Mouse (Mus musculus) liver, postnatal 0 days (tissue): Measurements from ENCODE around the gene Myo1e. TPM values are rescaled to one million over a fixed set of nuclear protein-coding genes. Genes with fewer than 3 reads are reported as not detected.

Experiments used
- ATAC-seq: fragments of 200-750 bp; cut with Nextera tagmentation; 2 replicates; pipeline ENCODE4 v1.8.0; 2017; ENCODE audit warnings: mild to moderate bottlenecking, moderate library complexity
- DNase-seq: peaks from one replicate; pipeline ENCODE4 v3.0.0-alpha.2; 2016
- H3K27ac ChIP-seq: fragments of 300-500 bp; sonication (generic); 2 replicates; pipeline ENCODE4 v1.5.1; 2014; ENCODE audit warnings: antibody characterized with exemption, moderate library complexity, mild to moderate bottlenecking, low read depth
- H3K27me3 ChIP-seq: fragments of 300-500 bp; sonication (generic); 2 replicates; pipeline ENCODE4 v1.6.1; 2014; ENCODE audit warnings: low read length, control low read depth, mixed read lengths; ENCODE audit not compliant: insufficient read depth
- H3K36me3 ChIP-seq: fragments of 300-500 bp; sonication (generic); replicated peaks from 2 replicates; pipeline ENCODE4 v1.6.1; 2014; ENCODE audit warnings: mild to moderate bottlenecking, control low read depth, low read length, moderate library complexity, mixed read lengths; ENCODE audit not compliant: insufficient read depth
- H3K4me1 ChIP-seq: fragments of 300-500 bp; sonication (generic); 2 replicates; pipeline ENCODE4 v1.6.1; 2014; ENCODE audit warnings: antibody characterized with exemption, mild to moderate bottlenecking, control low read depth; ENCODE audit not compliant: insufficient read depth
- H3K4me2 ChIP-seq: fragments of 300-500 bp; sonication (generic); 2 replicates; pipeline ENCODE4 v1.6.1; 2014; ENCODE audit warnings: low read depth, mild to moderate bottlenecking, low read length, moderate library complexity, mixed read lengths
- H3K4me3 ChIP-seq: fragments of 300-500 bp; sonication (generic); 2 replicates; pipeline ENCODE4 v1.5.1; 2014; ENCODE audit warnings: low read depth, low read length
- H3K9ac ChIP-seq: fragments of 300-500 bp; sonication (generic); replicated peaks from 2 replicates; pipeline ENCODE4 v1.6.1; 2014; ENCODE audit warnings: mild to moderate bottlenecking, moderate library complexity
- H3K9me3 ChIP-seq: fragments of 300-500 bp; sonication (generic); 2 replicates; pipeline ENCODE4 v1.6.1; 2016; ENCODE audit warnings: mild to moderate bottlenecking, control low read depth, low read length, mixed read lengths
- CTCF ChIP-seq: sonication (generic); IDR thresholded peaks from 2 replicates; pipeline ENCODE4 v1.5.1; 2016; ENCODE audit warnings: antibody characterized with exemption, low read depth
- EP300 ChIP-seq: IDR thresholded peaks from 2 replicates; pipeline ENCODE4 v1.6.1; 2016; ENCODE audit warnings: antibody characterized with exemption, low read depth, mild to moderate bottlenecking
- WGBS: fragments of 180-500 bp; shearing (Covaris S2); extraction: QIAGEN DNeasy Blood & Tissue Kit; methylation state at CpG from one replicate; pipeline ENCODE4 v1.1.7; 2014; ENCODE audit not compliant: insufficient replicate concordance; 5-methylcytosine and 5-hydroxymethylcytosine counted together
- polyA plus RNA-seq: library from polyadenylated mRNA; unstranded; fragments of >200 nt; fragmentation: Nextera tagmentation; extraction: Ambion mirVana; gene quantifications from 2 replicates; pipeline ENCODE4 v1.2.1, GENCODE M21; 2015

The Myo1e gene
- polyA plus RNA-seq, 1 experiment from 2014 or later = 7.4 TPM

- Histone ChIP-seq H3K9me3 (no peaks in the 10 kb centered on the region), H3K36me3 (no peaks in the 10 kb centered on the region), H3K4me1 (no peaks in the 10 kb centered on the region), H3K4me3 (no peak overlapping the region), H3K4me2 (no peak overlapping the region), H3K27me3 (no peaks in the 10 kb centered on the region), H3K27ac (no peak overlapping the region), H3K9ac (no peak overlapping the region)
- 71% methylated on average over 12 of the region's 12 CpGs for WGBS
- DNase-seq (no peak), ATAC-seq (no peak)
- TF ChIP-seq EP300 = no peak
- TF ChIP-seq CTCF = no peak
Observed at GRCm38 (mm10) chr9:70181719-70182118, 25.4 kb upstream of the Myo1e start.

- TF ChIP-seq EP300 (no peak), CTCF (no peak)
- ATAC-seq = no peak
- no peak overlapping the region for H3K9ac ChIP-seq
- H3K27me3 ChIP-seq = no peaks in the 10 kb centered on the region
- H3K9me3 ChIP-seq = no peaks in the 10 kb centered on the region
- no peaks in the 10 kb centered on the region for H3K36me3 ChIP-seq
- no peak overlapping the region for H3K4me3 ChIP-seq
- no peaks in the 10 kb centered on the region for H3K4me1 ChIP-seq
- WGBS = 44% methylated on average over 7 of the region's 7 CpGs
- H3K27ac ChIP-seq = no peak overlapping the region
- DNase-seq = no peak
- no peak overlapping the region for H3K4me2 ChIP-seq
Observed at GRCm38 (mm10) chr9:70182639-70183038, 24.5 kb upstream of the Myo1e start.

GRCm38 (mm10) chr9:70192336-70192735, 14.8 kb upstream of the Myo1e start:
- no peaks in the 10 kb centered on the region for H3K36me3 ChIP-seq

GRCm38 (mm10) chr9:70194622-70195021, 12.5 kb upstream of the Myo1e start:
- no peaks in the 10 kb centered on the region for H3K9me3 ChIP-seq
- H3K4me1 ChIP-seq = no peaks in the 10 kb centered on the region
- no peak overlapping the region for H3K4me2 ChIP-seq
- no peak overlapping the region for H3K9ac ChIP-seq
- no peaks in the 10 kb centered on the region for H3K27me3 ChIP-seq
- no peak for DNase-seq
- TF ChIP-seq EP300 (no peak), CTCF (no peak)
- no peak for ATAC-seq
- H3K27ac ChIP-seq = no peak overlapping the region
- H3K36me3 ChIP-seq = no peaks in the 10 kb centered on the region
- H3K4me3 ChIP-seq = no peak overlapping the region
- 69% methylated on average over 11 of the region's 11 CpGs for WGBS

More at GRCm38 (mm10) chr9:70192336-70192735, 14.8 kb upstream of the Myo1e start:
- no peak overlapping the region for H3K4me3 ChIP-seq
- H3K9me3 ChIP-seq = no peaks in the 10 kb centered on the region
- ATAC-seq (no peak), DNase-seq (no peak)
- H3K4me1 ChIP-seq = no peaks in the 10 kb centered on the region
- no peak for TF ChIP-seq EP300
- TF ChIP-seq CTCF = no peak
- WGBS = 81% methylated on average over 5 of the region's 5 CpGs
- H3K27me3 ChIP-seq = no peaks in the 10 kb centered on the region
- H3K9ac ChIP-seq = no peak overlapping the region
- H3K4me2 ChIP-seq = no peak overlapping the region
- H3K27ac ChIP-seq = no peak overlapping the region

DNA sequence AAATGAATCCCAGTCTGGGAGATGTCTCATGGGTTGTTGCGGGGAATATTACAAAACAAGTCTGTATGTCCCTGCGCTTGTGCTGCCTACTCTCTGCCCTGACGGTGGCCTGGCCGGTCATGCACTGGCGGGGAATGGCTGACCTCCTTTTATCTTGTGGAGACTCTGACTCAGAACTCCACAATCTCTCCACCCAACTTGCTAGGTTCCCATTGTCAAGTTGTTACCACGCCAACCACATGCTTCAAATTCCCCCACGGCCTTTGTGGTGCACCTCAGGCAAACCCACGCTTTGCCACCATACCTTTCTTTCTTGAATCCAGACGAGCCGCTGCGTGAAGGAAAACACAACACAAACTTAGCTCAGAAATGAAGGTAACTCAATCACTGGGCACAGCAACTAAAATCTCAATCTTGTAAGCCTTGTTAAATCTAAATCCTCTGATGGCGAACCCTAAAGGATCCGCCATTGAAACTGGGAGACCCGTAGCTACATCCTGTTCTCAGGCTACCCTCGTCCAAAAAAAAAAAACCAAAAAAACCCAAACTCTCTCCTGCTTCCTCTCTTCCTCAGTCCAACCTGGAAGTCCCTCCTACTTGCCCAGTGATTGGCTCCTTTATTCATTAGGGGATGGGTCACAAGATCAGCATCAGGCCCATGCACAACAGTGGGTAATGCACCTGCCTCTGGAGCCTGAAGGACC, 10.0 kb upstream of the Myo1e start:
- Histone ChIP-seq H3K27ac (no peak overlapping the region), H3K4me1 (no peaks in the 10 kb centered on the region), H3K4me2 (no peak overlapping the region), H3K36me3 (no peaks in the 10 kb centered on the region), H3K4me3 (no peak overlapping the region), H3K27me3 (no peaks in the 10 kb centered on the region), H3K9me3 (no peaks in the 10 kb centered on the region), H3K9ac (no peak overlapping the region)
- no peak for DNase-seq
- TF ChIP-seq CTCF = no peak
- no peak for TF ChIP-seq EP300
- 73% methylated on average over 15 of the region's 15 CpGs for WGBS
- no peak for ATAC-seq

DNA sequence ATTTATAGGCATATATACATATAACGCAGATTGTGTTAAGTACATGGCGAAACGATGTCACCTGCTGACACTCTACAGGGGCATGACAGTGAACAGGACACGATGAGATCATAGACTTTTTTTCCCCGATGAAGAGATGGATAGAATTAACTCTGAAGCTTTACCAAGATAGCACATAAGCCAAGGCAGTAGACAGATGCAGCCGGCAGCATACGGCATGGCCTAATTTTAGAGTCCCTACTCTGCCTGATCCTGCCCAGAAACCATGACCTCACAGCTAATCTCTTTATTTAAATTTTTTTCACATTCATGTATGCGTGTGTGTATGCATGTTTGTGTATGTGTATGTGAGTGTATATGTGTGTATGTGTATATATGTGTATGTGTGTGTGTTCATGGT, 9.2 kb upstream of the Myo1e start:
- no peaks in the 10 kb centered on the region for H3K4me1 ChIP-seq
- H3K36me3 ChIP-seq = no peaks in the 10 kb centered on the region
- ATAC-seq (no peak), DNase-seq (no peak)
- no peaks in the 10 kb centered on the region for H3K9me3 ChIP-seq
- H3K4me2 ChIP-seq = no peak overlapping the region
- no peaks in the 10 kb centered on the region for H3K27me3 ChIP-seq
- 86% methylated on average over 8 of the region's 8 CpGs for whole genome bisulfite sequencing
- no peak overlapping the region for H3K4me3 ChIP-seq
- TF ChIP-seq CTCF = no peak
- no peak for TF ChIP-seq EP300
- no peak overlapping the region for H3K9ac ChIP-seq
- H3K27ac ChIP-seq = no peak overlapping the region
